Mouse (Mus musculus) granulocyte monocyte progenitor cell, adult 5-6 weeks (primary cell): Measurements from ENCODE around the gene Kcnk18. TPM values are rescaled to one million over a fixed set of nuclear protein-coding genes. Genes with fewer than 3 reads are reported as not detected.

Experiments used
- ATAC-seq: replicated peaks from 2 replicates; pipeline ENCODE4 v1.8.0; 2016; ENCODE audit warnings: mild to moderate bottlenecking, moderate TSS enrichment, inconsistent platforms; ENCODE audit not compliant: poor library complexity, severe bottlenecking
- total RNA-seq, 2 experiments: library from RNA; stranded (forward) in 1 of 2; stranded (reverse) in 1 of 2; fragments of 200-712, 200-1000 nt in 1 of 2; fragments of >200 nt in 1 of 2; fragmentation: Nextera tagmentation in 1 of 2; gene quantifications; 2 replicates each; pipeline ENCODE4 v1.2.3; 2014 to 2017

The Kcnk18 gene
- total RNA-seq, 2 experiments from 2014 or later = not detected

DNA sequence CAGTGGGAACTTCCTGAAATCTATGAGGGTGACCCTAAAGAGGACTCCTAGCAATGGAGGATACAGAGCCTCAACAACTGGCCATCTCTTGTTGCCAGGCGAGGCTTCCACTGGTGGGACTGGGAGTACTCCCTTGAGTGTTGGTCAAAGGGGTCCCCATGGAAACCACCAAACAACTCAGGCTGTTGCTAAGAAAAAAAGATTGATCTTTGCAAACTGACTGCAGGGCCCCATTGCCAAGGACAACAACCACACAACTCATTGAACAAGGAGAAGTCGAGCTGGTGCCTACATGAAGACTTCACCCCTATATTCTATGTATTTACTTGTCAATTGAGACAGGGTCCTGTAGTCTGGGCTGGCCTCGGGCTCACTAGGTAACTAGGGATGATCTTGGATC lies 2.1 kb upstream of the Kcnk18 start:
- no peak for ATAC-seq

DNA sequence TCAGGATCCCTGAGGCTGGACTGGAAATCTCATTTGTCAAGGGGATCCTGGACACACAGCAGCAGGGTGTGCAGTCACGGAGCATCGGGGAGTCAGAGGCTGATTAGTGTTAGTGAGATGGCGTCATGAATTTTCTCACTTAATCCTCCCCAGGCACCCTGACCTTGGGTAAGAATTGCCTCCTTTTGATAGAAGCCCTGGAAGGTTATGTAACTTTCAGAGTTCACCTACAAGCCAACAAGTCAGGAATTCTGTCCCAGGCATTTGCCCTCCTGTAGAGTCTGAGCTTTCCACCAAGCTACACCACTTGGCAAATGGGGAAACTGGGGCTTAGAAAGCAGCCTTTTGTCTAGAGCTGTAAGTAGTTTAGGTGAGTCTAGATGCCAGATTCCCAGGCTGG lies 2.1 kb downstream of the Kcnk18 start:
- no peak for ATAC-seq

DNA sequence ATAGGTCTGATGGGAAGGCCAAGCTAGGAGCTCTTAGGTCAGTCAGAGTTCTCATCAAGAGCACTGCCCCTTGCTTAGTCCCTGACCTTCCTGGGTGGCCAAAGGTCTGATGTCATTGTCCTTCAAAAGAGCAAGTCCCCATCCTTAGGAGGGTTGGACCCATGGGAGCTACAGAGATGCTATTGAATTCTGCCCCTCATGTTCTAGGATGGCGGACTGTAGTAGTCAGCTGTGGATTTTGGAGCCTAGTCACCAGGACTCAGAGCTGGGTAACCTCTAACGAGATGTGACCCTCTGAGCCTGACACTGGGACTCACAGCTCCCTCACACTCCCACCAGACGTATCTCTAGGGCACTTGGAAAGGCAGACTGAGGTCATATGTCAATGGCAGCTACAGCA lies 9.4 kb downstream of the Kcnk18 start:
- no peak for ATAC-seq

DNA sequence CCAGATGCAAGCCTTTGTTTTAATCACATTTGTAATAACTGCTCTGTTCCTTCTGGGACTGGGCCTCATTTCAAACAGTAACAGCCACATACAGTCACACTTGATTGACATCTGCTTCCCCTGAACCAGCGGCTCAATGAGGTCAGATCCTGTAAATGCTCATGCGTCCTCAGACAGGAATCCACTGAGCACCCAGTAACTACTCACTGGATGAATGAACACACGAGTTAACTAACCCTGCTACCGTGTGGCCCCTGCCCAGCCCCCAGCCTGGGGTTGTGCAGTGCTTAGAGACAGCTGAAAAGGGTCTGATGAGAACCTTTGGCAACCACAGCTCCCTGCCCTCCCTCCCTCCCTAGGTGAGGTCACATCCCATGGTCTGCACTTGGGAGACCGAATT lies 13.8 kb downstream of the Kcnk18 start:
- no peak for ATAC-seq

DNA sequence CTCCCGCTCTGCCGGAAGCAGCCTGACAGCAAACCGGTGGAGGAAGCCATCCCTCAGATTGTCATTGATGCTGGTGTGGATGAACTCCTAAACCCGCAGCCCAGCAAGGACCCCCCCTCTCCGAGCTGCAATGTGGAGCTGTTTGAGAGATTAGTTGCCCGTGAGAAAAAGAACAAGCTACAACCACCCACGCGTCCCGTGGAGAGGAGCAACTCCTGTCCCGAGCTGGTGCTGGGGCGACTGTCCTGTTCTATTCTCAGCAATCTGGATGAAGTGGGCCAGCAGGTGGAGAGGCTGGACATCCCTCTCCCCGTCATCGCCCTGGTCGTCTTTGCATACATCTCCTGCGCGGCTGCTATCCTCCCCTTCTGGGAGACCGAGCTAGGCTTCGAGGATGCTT lies 16.0 kb downstream of the Kcnk18 start:
- no peak for ATAC-seq

DNA sequence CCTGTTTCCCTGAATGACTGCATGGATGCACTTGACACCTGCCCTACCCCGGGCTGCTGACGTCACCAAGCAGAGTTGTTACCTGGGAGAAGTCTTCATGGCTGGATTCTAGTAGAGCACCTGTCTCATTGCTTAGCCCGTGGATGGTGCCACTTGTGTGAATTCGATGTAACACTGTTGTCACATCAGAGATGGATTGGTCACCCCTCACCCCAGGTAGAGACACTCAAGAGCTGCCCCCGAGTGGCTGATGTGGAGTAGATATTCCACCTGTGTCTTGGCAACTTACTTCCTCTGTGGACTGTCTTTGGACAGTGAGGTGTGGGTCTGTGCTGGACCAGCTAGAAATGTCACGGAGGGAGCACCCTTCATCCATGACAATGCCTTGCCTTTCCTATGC lies 17.0 kb downstream of the Kcnk18 start:
- ATAC-seq = no peak

DNA sequence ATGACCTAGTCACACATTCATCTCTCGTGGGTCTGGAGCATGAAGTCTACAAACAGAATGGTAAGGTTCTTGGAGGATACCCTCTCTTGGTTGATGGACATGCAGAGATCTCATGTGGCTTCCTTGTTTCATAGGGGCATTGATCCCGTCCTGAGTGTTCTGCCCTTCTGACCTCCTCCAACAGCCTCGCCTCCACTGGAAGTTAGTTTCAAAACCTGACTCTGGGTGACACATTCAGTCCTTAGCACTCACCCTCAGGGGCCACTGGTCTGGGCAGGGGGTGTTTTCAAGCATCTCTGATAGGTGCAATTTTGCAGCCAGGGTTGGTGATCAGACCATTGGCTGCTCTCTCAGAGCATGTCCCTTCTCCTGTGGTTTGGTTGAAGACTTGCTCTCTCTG lies 19.6 kb downstream of the Kcnk18 start:
- no peak for ATAC-seq

DNA sequence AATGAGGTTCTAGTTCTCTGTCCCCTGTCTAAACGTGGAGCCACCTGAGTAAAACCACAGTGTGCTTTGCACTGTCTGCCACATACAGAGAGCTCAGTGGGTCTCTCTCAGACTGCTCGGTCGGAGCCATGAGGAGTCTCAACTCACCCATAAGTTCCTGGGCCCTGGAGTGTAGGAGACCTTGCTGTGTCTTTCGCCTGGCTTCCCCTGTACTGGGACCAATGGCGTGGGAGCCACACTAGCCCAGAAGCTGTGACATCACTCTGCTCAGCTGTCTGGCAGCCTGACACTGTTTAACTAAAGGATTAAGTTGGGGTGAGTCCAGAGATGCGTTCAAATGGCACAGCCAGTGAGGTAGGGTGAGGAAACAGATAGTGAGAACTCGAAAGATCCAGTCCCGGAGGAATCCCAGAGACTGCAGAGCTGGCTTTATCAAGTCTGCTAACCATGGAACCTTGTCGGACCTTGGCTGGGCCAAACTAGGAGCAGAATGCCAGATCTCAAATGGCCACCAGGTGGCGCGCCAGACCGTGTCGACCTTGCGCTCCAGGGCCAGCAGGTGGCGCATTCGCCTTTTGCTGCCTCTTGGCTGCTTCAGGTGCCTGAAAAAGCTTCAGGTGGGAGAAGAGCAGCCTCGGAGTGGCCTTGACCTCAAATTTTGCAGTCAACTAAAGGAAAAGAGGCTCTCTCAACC lies 20.3 kb downstream of the Kcnk18 start:
- peak; percentile 93 for ATAC-seq

DNA sequence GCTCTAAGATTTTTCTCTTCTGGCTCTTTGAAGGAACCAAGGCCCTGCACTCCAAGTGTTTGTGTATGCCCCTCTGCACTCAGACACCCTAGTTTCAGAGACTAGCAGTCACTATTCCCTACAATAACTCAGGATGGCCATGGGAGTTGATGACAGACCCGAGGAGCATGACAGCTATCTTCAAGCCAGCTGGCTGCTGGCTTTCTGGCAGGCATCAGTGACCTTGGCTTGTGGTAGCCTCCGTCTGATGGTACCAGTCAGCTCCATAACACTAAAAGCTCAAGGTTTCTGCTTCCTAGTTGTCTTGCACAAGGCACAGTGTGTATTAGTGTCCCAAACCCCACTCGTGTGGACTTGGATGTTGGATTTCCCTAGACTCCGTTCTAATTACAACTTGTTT lies 23.0 kb downstream of the Kcnk18 start:
- ATAC-seq = no peak

DNA sequence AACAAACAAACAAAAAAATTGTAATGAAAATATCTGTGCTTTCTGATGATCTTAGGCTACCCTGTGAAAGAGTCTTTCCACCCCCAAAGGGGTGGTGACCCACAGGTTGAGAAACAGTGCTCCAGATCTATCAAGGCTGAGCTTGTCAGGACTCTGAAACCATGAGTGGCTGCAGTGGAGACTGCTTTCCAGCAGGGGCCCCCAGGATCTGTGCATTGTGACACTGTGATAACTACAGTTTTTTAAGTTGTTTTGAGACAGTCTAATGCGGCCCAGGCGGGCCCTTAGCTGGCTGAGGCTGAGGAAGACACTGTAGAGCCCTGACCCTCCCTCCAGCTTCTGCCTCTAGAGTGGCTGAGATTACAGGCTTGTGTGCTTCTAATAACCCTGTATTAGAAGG lies 24.0 kb downstream of the Kcnk18 start:
- 0 out of 2 replicates have a peak, but pooled peaks have one; percentile 43 for ATAC-seq

DNA sequence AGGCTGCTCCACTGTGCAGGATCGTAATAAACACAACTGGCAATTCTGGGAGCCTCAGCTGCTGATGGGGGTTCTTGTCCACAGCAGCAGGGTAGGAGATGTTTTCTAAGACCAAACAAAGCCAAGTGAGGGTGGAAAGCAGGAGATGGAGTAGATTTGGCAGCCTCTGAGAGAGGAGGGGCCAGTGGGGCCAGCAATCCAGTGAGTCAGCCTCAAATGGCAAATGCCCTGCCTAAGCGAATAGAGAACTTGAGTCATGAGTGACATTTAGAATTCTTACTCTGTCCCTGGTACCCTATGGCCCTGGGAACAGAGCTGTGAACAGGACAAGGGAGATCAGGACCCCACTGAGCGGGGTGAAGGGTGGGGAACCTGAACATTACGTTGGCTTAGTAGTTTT lies 29.1 kb downstream of the Kcnk18 start:
- ATAC-seq = peak; percentile 17; the same call in 1 of the 2 replicates

DNA sequence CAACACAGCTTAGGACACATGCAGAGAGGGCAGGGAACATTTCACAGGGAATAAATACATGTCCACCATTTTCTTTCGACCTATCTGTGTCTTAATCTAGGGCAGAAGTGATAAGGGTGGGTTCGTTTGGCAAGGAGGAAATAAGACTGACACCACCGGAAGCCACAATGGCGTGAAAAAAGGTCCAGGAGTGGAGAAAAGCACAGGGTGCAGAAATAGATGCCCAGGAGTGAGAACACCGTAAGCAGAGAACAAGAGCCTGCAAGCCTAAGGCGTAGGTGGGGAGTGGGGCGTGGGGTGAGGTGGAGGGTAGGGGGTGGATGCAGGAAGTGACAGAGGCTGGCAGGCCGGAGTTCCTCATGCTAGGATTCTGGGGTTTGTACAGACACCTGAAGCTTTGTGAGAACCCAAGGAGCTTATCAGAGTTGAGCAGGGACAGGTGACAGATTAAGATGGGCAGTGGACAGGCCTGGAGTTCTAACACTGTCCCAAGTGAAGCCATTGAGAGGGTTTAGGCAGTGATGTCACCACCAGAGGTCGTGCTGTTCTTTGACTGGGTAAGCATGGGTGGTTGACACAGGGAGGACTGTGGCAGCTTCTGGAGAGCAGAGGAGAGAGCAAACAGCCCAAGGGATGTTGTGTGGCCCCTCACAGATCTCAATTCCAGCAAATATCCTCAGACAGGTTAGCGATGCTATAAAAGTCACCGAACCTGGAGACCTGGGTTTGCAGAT lies 29.7 kb downstream of the Kcnk18 start:
- ATAC-seq = peak; percentile 52

DNA sequence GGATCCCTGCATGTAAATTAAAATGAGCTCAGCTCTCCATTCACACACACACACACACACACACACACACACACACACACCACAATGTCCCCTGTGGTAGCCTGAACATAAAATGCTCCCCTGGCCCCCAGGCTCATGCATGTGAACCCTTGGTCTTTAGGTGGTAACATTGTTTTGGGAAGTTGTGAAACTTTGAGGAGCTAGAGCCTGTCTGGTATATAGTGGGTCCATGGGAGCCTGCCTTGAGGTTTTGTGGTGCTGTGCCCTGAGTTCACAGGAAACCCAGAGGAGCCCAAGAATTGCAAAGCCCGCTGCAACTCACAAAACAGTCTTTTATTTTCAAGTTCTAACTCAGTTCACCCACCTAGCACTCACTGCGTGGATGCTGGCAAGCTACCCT lies 33.6 kb downstream of the Kcnk18 start:
- ATAC-seq = peak; percentile 72

DNA sequence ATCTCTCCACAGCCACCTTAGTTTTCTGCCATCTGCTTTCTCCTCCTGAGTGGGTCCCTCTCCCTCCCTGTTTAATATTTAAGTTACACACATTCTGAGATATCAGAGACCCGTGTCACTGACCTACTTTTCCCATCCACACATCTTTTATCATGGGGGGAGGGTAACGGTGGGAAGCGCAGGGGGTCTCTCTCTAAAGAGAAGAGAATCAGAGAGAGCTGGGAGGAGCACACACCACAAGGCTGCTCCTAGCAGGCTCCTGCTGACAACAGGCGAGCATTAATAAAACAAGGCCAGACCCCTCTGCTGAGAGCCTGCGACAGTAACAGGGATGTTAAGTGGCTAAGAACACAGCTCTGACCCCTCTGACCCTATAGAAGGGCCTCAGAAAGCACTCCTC lies 40.6 kb downstream of the Kcnk18 start:
- ATAC-seq = no peak

DNA sequence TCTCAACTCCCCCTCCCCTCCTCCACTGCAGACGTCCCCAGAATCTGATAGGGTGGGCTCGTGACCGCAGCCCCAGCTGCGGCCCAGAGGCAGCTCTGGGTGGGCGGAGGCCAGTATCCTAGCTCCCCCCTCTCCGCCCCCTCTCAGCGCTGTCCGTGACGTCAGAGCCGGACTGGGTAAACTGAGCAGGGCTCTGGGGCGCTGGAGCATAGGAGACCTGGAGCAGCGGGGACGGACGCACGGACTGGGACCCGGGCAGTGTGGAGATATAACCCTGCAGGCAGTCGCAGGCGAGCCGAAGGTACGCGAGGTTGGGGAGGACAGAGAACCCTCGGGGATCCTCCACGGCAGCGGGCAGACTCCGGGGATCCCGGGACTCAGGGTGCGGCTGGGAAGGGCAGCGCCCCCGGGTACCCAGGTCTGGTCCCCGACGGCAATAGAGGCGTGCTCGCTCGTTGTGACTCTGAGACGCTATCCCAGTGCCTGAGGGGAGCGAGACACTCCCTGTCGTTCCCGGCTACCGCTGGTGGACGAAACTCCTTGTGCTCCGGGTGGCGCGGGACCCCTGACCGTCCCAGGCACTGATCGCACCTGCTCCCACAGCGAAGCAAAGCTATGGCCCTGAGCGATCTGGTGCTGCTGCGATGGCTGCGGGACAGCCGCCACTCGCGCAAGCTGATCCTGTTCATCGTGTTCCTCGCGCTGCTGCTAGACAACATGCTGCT lies 41.9 kb downstream of the Kcnk18 start, which contains the start of gene Slc18a2:
Gene Slc18a2 (plus strand): TSS at position 179 of the 725 bp plus-strand sequence.
- ATAC-seq = peak; percentile 80

DNA sequence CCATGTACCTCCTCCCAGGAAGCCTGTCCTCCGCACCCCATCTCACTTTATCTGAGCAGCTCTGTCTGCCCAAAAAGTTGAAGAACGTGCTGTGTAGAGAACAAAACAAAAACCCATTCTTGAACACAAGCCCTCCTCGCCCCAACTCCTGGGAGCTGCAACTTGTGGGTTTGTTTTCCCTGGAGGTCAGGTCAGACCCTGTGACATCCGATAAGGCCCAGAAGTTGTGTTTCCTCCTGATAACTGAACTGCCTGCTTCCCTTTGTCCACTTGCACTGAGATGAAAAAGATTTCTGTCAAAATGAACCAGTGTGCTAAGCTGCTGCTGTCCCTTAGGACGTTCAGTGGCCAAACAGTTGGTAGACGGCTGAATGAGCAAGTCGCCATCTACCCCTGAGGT lies 42.6 kb downstream of the Kcnk18 start:
- peak; percentile 10; the same call in 1 of the 2 replicates for ATAC-seq

DNA sequence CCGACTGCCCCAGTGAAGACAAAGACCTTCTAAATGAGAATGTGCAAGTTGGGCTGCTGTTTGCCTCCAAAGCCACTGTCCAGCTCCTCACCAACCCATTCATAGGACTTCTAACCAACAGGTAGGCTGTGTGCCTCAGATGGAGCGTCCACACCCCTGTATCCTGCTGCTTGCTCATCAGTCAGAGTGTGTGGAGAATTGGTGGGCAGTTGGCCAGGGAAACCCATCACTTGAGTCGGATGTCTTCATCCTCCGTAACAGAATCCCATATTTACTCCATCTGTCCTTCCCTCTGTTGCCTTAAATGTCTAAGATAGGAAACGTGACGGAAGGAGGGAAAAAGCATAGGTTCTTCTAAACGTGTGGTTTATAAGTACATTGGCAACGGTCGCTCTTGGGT lies 44.2 kb downstream of the Kcnk18 start:
- no peak for ATAC-seq

DNA sequence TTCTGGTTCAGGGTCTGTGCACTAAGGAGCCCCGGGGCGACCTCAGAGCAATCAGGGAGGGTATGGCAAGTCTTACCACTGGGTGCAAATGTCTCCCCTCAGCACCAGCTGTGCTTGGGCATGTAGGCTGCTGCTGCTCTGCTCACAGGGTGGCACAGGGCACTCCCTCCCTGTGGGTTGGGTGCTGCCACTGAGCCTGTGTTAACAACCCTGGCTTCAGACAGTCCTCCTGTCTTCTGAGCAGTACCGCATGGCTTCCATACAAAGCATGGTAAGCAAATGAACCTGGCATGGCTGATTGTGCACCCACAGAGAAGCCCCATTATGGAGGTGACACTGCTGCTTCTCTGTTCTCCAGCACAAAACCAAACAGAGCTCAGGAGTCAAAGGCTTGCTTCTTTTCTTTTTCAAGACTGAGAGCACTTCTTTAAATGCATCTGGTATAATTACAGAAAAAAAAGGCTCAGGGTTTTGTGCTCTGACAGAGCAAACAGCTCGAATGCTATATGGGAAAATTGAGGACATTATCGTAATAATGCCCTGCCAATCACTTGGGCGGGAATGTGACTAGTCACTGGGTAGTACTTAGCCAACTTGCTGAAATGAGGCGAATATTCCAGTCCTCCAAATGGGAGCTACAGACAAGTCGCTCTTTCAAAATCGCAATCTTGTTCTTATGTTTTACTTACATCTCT lies 46.0 kb downstream of the Kcnk18 start:
- ATAC-seq = no peak

DNA sequence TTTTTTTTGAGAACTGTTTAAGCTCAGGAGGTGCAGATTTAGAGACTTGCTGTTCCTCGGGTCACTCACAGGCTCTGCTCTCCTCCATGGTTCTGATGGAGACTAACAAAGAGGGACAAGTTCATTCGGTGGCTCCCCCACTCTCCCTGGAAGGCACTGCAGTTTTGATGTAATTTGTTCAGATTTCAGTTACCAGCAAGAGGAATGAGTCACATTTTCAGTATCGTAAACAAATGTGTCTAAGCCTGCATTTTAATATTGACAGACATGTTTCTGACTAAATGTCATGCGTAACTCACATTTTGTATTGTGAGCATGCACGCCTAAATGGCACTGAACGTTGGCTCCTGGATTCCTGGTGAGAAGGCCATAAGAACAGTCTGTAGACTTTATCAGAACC lies 46.9 kb downstream of the Kcnk18 start:
- ATAC-seq = no peak

DNA sequence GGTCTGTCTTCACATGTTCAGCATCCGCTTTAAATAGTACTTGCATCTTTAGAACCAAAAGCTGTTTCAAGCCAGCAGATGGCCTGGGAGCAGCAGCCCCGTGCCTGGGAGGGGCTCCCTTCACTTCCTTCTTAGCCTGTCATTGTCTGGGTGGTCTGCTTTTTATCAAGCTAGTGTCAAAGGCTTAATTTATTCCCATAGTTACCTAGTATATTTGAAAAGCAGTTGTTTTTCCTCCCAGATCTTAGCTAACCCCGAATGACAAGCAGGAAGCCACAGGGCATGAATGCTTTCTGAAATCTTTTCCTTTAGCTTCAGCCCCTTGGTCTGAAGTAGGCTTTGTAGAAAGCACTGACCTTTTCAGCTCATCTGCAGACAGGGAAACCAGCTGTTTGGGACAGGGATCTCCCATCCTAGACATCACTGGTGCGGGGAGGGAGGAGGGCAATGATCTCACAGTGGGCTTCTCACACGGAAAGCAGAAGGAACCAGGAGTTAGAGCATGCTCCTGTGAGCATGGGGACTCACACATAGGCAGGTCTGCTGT lies 48.5 kb downstream of the Kcnk18 start:
- ATAC-seq = no peak; the same call in 1 of the 2 replicates
